Mouse (Mus musculus) spleen, adult 12 weeks (tissue): Measurements from ENCODE around the gene Gm43517.

Experiments used
- DNase-seq: peaks from one replicate; pipeline ENCODE4 v3.0.0; 2022; ENCODE audit warnings: low spot score

The Gm43517 gene

GRCm38 (mm10) chr12:49417963-49418362 lies 33.0 kb downstream of the Gm43517 start:
- no peak for DNase-seq
